ENCODE assay signal across 12 mouse cellular contexts in the genomic region with DNA sequence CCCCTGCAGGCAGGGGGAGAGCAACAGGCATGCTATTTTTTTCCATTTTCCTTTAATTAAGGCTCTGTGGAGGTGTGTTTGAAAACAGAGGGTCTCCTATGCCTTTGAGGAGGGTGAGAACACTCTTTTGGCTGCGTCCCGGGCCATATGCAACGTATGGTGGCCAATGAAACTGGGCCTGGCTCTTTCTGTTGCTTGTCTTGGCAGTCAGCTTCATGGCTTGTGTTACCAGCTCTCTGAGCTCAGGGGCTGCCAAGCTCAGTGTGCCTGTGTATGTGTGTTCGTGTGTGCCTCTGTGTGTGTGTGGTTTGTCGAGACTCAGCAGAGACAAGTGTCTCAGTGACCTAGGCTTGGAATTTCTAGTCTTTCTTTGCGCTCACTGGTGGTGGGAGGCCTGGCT. TPM values are rescaled to one million over a fixed set of nuclear protein-coding genes. Genes with fewer than 3 reads are reported as not detected.
DNase-seq lines count a peak whose midpoint lies in the region; ATAC-seq and TF ChIP-seq lines count a peak whose summit lies in the region.
"Had no signal": no experiment of that assay in that cellular context is flagged by ENCODE, and none has a peak within 500 bp of the region (broad histone marks: within the 10 kb centered on the region; RNA-seq: fewer than 3 reads in every experiment).

No protein-coding gene starts in this region.

- TF ChIP-seq EP300 in lung, postnatal 0 days (IDR thresholded peaks at IDR 0.05): no peak

- peak; percentile 71 for DNase-seq in gastrocnemius, adult 2 months
- no peak for DNase-seq in gastrocnemius, postnatal 10 days
- DNase-seq in lung, postnatal 0 days (ENCODE audit: low spot score): no peak
- no peak for DNase-seq in lung, postnatal 25 days (ENCODE audit: low spot score)
- DNase-seq in embryonic facial prominence, embryonic 14.5 days (ENCODE audit: low spot score): peak; percentile 85
- DNase-seq in skeletal muscle tissue, adult 2 months (ENCODE audit: low read depth, low spot score): peak; percentile 60
- DNase-seq in testis, postnatal 10 days (ENCODE audit: low spot score): no peak
- DNase-seq: lung, postnatal 4 days; spleen, adult 18-20 months; thymus, postnatal 25 days had no signal

- intact Hi-C loops in gastrocnemius, adult 2 months (cut with DNase I): loop anchor here (5.0 kb wide), 1 partner anchor 41 kb away; no protein-coding TSS in a partner anchor

- H3K4me3 ChIP-seq in gastrocnemius, adult 2 months: peak overlapping the region; percentile 97
- no peak overlapping the region for H3K4me3 ChIP-seq in lung, postnatal 0 days (ENCODE audit: low read depth, low read length)
- H3K4me3 ChIP-seq in embryonic facial prominence, embryonic 14.5 days (ENCODE audit: low read depth, low read length): peak overlapping the region; percentile 85; the same call in 1 of the 2 replicates

- H3K27me3 ChIP-seq in lung, postnatal 0 days (replicated peaks; ENCODE audit: insufficient read depth, low read length): no peaks in the 10 kb centered on the region
- H3K27me3 ChIP-seq in embryonic facial prominence, embryonic 14.5 days (replicated peaks; ENCODE audit: control insufficient read depth, insufficient read depth, low read length): no peaks in the 10 kb centered on the region

- no peak for TF ChIP-seq CTCF in gastrocnemius, adult 2 months (IDR thresholded peaks at IDR 0.05)
- no peak for TF ChIP-seq CTCF in lung, postnatal 0 days (IDR thresholded peaks at IDR 0.05)

- no peak overlapping the region for H3K9ac ChIP-seq in lung, postnatal 0 days (replicated peaks; ENCODE audit: low read depth)
- no peak overlapping the region for H3K9ac ChIP-seq in embryonic facial prominence, embryonic 14.5 days (ENCODE audit: low read depth, low read length)

- no peak for ATAC-seq in lung, postnatal 0 days
- no peak for ATAC-seq in embryonic facial prominence, embryonic 14.5 days (ENCODE audit: low read depth)
- no peak for ATAC-seq in megakaryocyte-erythroid progenitor cell, adult 5-6 weeks (replicated peaks; ENCODE audit: low FRiP score, low TSS enrichment, poor library complexity, severe bottlenecking)
- ATAC-seq: activated CD4-positive, CD25-positive, alpha-beta regulatory T cell, adult 4 months had no signal

- peak overlapping the region; percentile 92 for H3K4me2 ChIP-seq in lung, postnatal 0 days (replicated peaks; ENCODE audit: low read depth, low read length)
- H3K4me2 ChIP-seq in embryonic facial prominence, embryonic 14.5 days (ENCODE audit: low read depth, low read length): peak overlapping the region; percentile 81

- H3K4me1 ChIP-seq in lung, postnatal 0 days (ENCODE audit: insufficient read depth, low read depth, low read length): peaks cover 21% of the 10 kb centered on the region
- H3K4me1 ChIP-seq in embryonic facial prominence, embryonic 14.5 days (ENCODE audit: control insufficient read depth, insufficient read depth, low read length): peaks cover 27% of the 10 kb centered on the region

- 80% methylated on average over 6 of the region's 6 CpGs for WGBS in lung, postnatal 0 days
- WGBS in embryonic facial prominence, embryonic 14.5 days: 63% methylated on average over 6 of the region's 6 CpGs

- H3K36me3 ChIP-seq in lung, postnatal 0 days (ENCODE audit: insufficient read depth, low read length): no peaks in the 10 kb centered on the region
- no peaks in the 10 kb centered on the region for H3K36me3 ChIP-seq in embryonic facial prominence, embryonic 14.5 days (ENCODE audit: control insufficient read depth, insufficient read depth, low read length)

- H3K27ac ChIP-seq in gastrocnemius, adult 2 months: peak overlapping the region; percentile 97
- no peak overlapping the region for H3K27ac ChIP-seq in lung, postnatal 0 days (ENCODE audit: low read length)
- H3K27ac ChIP-seq in embryonic facial prominence, embryonic 14.5 days (replicated peaks; ENCODE audit: low read depth, low read length): peak overlapping the region; percentile 62; the same call in 1 of the 2 replicates

- H3K9me3 ChIP-seq in lung, postnatal 0 days (ENCODE audit: low read length): no peaks in the 10 kb centered on the region
- no peaks in the 10 kb centered on the region for H3K9me3 ChIP-seq in embryonic facial prominence, embryonic 14.5 days (ENCODE audit: control insufficient read depth, low read length)

RNA-seq across cellular contexts. Expression of a gene that starts 2.7 kb away (rescaled TPM):
- total RNA-seq in gastrocnemius, adult 2 months (2021): 1 to 10 TPM; 3.9 to 8.8 TPM
- 10 to 100 TPM; 15.2 to 17.1 TPM for total RNA-seq in gastrocnemius, postnatal 10 days (2021)
- 1.2 and 1.4 TPM in 2 replicates for polyA plus RNA-seq in lung, postnatal 0 days (2015; fragmentation: Nextera tagmentation; extraction: Ambion mirVana)
- polyA plus RNA-seq in embryonic facial prominence, embryonic 14.5 days (2014; fragmentation: Nextera tagmentation; extraction: Ambion mirVana): 1.7 and 2.4 TPM in 2 replicates
- total RNA-seq in megakaryocyte-erythroid progenitor cell, adult 5-6 weeks (2014; fragmentation: Nextera tagmentation): 0.47 TPM in 1 of 2 replicates, not detected in the other
- 1.1 and 2.1 TPM in 2 replicates for total RNA-seq in megakaryocyte-erythroid progenitor cell, adult 5-6 weeks (2017)
- polyA plus RNA-seq: activated CD4-positive, CD25-positive, alpha-beta regulatory T cell, adult 4 months had no signal

Comparison
In these comparisons a context has a peak if more than half of its experiments do, and no peak if none do; other contexts are left out.
1. DNase-seq: peak in gastrocnemius, adult 2 months (single experiment), embryonic facial prominence, embryonic 14.5 days (single experiment) and skeletal muscle tissue, adult 2 months (single experiment); none in gastrocnemius, postnatal 10 days (single experiment), lung, postnatal 0 days (single experiment), lung, postnatal 25 days (single experiment) and testis, postnatal 10 days (single experiment).